Mouse (Mus musculus): ENCODE results near the gene Tspan5.

Tspan5 gene

DNA sequence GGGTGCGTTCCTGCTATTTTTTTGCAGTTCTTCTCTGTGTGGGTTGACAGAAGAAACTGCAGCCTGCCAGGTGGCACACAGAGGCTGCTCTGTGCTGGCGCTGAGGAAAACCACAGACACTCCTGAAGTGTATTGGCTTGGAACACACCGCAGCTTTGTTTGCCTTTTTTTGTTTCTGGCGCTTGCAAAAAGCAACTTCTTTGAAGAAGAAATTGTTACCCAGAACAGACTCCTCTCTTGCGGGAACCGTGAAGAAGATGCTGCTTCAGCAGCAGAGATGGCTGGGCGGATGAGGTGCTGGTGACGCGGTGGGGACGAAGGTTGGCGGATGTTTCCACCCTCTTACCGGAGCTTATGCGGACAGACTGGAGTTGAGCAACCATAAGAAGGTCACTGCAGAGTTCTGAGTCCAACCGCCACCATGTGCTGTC lies 135.0 kb downstream of the Tspan5 start:
- DNase-seq (ENCODE audit: low read depth, low spot score) = peak; percentile 81

DNA sequence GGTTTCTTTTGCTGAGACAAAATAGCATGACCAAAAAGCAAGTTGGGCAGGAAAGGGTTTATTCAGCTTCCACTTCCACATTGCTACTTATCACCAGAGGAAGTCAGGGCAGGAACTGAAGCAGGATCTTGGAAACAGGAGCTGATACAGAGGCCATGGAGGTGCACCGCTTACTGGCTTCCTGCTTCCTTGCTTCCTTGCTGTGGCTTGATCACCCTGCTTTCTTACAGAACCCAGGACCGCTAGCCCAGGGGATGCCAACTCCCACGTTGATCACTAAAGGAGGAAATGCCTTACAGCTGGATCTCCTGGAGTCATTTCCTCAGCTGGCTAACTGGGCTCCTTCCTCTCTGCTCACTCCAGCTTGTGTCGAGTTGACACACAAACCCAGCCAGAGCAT lies 135.7 kb downstream of the Tspan5 start:
- no peak for DNase-seq (ENCODE audit: low read depth, low spot score)

DNA sequence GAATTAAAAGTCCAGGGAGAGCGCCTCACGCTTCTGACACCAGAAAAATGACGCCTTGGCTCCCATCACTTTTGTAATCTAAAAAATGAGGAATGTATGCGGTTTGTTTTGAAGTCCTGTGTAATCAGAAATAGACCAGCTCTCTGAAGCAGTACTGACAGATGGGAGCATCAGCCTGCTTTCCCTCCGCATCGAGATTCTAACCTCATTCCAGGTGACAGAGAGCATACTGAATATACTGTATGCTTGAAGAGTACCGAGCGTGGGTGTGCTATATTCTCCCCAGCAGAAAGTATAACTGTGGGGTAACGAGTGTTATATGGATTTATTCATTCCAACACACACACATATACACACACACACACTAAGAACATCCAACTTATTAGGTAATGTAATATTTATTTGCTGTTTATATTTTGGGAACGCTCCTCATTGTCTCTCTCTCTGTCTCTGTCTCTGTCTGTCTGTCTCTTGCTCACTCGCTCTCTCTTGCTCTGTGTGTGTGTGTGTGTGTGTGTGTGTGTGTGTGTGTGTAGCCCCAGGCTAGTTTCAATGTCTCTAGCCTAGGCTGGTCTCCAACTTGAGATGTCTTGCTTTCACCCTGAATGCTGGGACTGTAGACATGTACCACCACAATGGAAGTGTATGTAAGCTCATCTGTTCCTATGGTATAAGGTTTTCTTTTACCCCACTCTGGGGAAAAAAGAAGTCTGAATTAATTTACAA lies 139.2 kb downstream of the Tspan5 start:
- DNase-seq (ENCODE audit: low read depth, low spot score) = peak; percentile 67

DNA sequence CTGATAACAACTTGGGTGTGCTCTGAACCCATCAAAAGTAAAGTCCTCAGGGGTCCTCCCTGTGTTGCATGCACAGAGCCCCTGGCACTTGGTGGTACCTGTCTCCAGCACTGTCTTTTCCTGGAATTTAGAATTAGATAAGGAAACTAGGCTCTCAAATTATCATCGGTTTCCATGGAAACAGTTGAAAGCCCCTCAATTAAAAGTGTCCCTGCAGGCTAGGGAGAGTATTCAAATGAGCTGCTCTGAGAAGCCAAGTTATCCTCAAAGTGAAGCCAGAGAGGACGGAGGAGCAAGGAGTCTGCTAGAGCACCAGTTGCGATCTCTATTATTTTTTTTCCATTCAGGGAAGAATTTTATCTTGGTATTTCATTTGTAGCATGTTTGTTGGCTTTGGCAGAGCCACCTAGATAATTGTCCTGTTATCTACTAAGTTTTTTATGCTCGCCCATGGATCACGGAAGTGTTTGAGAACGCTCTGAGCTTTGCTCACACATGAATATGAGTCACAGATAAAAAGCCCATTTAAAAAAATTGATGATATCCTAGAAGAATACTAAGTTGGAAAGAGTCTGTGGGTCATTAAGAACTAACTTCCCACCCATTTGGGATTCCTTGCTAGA lies 139.8 kb downstream of the Tspan5 start:
- DNase-seq (ENCODE audit: low read depth, low spot score) = no peak

DNA sequence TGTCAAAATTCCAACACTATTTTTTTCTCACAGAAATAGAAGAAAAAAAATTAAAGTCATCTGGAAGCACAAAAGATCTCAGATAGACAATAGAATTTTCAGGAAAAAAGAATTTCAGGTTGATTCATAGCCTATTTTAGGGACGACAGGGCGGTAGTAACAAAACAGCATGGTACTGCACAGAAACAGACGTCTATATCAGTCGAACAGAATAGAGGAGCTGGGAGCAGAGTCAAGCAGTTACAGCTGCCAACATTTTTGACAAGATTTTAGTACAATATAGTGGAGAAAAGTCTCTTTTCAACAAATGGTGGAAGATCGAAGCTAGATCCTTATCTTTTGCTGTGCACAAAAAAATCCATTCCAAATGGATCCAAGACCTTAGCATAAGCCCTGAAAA lies 144.1 kb downstream of the Tspan5 start:
- DNase-seq (ENCODE audit: low read depth, low spot score) = peak; percentile 60

DNA sequence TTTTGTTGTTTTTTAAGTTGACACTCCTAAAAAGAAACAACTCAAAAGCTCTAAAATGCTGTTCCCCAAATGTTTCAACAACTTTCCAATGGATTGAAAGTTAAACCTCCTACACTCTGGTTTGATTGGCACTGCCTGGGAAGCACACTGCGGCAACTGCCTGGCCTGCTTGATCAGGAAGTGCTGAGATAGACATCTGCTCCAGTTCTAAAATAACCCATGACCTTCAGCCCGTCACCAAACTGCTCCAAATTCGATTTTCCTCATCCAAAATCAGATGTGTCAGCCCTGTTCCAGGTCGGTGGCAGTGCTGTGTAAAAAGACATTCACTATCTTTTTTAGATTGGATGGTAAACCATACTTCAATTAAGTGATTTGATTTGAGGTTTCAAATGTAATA lies 147.2 kb downstream of the Tspan5 start:
- DNase-seq (ENCODE audit: low read depth, low spot score) = peak; percentile 84

DNA sequence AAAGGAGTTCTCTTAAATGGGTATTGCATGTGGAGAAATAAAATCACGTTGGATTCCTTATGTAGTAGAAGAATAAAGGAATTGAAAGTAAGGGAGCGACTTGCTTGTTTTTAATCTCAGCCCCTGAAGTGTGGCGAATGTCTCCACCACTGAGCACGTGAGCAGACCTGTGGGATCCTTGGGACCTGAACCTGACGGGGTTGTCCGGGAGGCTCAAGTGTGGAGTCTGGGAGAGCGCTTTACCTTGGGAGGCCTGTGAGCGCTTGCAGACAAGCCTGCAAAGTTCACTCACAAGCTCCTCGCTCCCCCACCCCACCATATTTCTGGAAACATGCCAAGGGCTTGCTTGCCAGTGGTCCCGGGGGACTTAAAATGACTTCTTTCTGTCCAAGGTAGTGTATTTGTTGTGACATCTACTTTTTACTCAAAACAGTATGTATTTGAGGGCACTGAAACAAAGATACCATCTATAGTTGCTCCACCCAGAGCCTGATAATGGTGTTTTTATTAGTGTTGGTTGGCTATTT lies 147.8 kb downstream of the Tspan5 start:
- no peak for DNase-seq (ENCODE audit: low read depth, low spot score)

DNA sequence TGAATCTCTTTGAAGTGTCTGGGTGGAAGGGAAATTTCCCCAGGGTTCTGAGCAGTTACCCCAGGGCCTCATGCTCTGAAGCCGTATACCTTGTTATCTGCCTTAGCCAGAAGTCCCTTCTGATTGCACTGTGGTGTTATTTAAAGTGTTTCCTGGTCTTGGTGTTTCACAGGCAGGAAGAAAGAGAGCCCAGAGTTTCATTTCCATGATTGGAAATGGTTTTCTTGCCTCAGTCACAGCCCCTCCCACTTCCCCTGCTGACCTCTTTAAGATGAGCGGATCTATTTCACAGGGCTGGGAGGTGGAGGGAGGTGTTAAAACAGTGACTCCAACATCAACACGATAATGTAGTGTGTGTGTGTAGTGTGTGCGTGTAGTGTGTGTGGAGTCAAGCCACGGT lies 151.5 kb downstream of the Tspan5 start:
- DNase-seq (ENCODE audit: low read depth, low spot score) = no peak

DNA sequence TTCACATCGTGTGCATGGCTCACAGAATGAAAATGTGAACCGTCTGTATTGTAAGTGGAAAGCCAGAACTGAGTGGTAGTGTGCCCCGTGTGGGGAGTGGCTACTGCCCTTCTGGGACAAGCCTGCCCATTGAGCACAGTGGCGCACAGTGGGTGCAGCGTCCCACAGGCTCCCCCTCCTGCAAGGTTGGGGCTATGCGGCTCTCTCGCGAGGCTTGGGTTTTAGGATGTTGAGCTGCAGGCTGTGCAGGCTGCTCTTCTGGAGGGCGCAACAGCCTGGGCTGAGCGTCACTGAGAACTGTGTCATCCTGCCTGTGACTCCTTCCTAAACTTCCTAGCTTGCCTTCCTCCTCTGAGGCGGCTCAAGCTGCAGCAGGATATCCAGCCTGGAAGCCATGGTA lies 155.5 kb downstream of the Tspan5 start:
- peak; percentile 65 for DNase-seq (ENCODE audit: low read depth, low spot score)

DNA sequence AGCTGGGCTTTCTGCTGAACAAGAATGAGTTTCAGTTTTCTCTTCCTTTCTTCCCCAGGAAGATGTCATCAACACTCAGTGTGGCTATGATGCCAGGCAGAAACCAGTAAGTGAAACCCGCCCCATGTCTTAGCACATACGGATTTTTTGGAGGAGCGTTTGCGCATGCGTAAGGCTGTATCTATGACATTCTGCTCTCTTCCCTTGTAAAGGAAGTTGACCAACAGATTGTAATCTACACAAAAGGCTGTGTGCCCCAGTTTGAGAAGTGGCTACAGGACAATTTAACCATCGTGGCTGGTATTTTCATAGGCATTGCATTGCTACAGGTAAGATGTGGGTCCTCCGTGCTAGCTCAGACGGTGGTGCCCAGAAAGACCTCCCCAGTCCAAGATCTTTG lies 156.1 kb downstream of the Tspan5 start:
- no peak for DNase-seq (ENCODE audit: low read depth, low spot score)

DNA sequence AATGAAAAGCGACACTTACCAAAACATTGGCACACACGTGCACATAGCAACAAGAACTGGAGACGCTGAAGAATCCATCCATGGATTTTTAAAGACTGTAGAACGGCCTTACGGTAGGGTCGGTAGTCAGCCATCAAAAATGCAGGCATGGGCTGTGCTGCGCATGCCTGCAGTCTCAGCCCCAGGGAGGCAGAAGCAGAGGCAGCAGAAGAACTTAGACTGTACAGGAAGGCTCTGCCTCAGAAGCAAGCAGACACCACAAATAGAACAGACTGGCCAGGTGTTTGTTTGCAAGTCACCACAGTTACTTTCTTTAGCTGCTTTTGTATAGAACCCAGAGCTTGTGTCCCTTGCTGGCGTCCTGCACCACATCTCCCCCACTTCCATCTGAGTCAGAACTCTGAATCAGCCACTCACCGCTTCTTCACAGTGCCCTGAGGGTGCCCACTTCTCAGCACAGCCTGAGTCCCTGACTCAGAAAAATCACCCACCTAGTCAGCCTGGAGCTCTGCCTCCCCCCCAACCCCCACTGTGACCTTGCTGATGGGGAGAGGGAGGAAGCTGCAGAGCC lies 158.7 kb downstream of the Tspan5 start:
- peak; percentile 92 for DNase-seq (ENCODE audit: low read depth, low spot score)

DNA sequence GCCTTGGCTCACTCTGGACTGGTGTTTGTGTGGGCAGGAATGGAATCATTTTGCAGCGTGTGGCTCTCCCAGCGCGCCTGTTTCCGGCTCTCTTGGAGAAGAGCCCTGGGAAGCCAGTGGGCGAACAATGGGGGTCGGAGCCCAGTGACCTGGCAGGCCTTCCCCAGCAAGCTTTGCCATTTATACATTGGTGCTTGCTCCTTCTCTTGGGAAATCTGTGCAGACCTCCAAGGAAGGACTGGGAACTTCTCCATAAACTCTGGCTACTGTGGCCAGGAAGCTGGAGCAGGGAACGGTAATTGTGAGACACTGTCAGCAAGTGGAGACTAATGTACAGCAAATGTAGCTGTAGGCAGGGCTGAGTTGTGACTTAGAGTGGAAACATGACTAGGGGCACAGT lies 163.7 kb downstream of the Tspan5 start:
- DNase-seq (ENCODE audit: low read depth, low spot score) = no peak

DNA sequence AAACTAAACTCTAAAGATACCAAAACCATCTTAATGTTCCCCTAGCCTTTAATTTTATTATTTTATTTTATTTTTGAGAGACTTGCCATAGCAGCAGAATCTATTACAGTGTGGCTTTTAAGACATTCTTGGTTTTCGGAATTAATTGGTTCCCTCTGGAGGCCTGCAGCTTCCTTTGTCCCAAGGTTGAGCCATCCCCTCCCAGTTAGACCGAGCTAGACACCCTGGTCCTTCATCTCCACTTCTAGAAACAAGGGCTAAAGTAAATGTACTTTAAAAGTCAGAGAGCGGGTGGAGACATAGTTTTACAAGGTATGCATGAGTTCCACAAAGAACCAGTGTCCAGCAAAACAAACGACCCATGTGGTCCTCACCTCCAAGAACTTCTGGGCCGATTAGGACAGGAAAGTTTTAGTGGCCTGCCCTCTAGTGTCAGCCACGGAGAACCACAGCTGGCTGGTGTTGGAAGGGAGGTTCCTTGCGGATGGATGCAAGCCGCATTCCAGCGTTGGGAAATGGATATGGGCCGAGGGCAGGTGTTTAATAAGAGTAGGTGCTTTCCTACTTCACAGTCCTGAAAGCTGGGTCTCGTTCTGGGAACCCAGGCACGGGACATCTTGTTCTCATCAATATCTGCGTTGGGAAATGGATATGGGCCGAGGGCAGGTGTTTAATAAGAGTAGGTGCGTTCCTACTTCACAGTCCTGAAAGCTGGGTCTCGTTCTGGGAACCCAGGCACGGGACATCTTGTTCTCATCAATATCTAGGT lies 164.3 kb downstream of the Tspan5 start:
- DNase-seq (ENCODE audit: low read depth, low spot score) = peak; percentile 90

DNA sequence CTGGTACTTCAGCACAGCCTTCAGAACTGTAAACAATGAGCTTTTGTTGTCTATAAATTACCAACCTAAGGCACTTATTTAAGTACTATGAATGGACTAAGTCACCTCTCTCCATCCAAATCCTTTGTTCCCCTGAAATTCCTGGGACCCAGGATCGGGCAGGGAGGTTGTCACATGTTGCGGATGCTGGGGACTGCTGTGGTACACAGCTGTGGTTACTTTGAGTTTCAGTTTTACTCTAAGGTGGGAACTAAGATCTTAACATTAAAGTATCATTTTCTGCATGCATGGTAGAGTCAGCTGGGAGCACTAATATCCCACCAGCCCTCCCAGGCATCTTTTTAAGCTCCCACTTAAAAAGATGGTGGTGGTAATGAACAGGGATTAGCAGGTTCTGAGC lies 167.3 kb downstream of the Tspan5 start:
- DNase-seq (ENCODE audit: low read depth, low spot score) = no peak

DNA sequence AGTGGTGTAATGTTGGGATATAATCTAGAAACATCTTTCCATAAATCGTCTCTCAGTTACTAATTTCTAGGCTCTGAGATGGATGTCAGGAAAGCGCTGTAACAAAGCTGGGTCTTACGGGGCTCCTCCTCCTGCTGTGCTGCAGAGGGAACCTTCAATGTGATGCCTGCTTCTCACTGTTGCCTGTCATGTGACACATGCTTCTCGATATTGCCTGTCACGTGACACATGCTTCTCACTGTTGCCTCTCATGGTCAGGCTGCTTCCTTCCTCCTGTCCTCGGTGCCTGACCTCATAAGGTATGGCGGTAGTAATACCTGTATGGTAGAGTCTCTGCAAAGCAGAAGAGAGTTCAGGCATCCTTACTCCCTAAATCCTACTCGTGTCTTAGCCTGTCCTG lies 170.5 kb downstream of the Tspan5 start:
- no peak for DNase-seq (ENCODE audit: low read depth, low spot score)

DNA sequence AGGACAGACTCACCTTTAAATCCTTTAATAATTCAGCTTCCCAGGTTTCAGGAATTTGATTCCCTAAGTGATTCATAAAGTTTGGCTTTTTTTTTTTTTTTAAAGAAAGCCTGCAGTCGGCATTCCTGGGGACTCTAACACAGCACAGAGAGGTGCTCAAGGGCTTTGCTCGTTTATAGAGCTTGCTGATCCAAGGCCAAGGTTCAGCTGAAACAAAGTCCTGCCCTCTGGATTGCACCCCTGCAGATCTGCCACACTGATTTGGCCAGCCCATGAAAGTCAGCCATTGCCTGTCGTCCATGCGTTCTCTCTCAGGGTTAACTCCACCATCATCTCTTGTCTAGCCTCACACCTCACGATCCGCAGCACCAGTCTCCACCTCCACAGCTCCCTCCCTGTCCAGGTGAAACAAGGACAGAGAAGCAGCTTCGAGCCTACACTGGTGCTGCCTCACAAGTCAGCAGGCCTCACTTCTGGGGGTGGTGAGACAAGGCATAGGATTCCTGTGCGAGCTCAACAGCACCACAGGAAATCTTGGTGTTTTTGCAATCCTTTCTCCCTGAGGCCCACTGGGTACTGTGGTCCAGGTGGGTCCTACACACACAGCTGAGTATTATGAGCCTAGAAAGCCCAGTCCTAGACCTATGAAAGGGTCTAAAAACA lies 172.8 kb downstream of the Tspan5 start:
- peak; percentile 64 for DNase-seq (ENCODE audit: low read depth, low spot score)

DNA sequence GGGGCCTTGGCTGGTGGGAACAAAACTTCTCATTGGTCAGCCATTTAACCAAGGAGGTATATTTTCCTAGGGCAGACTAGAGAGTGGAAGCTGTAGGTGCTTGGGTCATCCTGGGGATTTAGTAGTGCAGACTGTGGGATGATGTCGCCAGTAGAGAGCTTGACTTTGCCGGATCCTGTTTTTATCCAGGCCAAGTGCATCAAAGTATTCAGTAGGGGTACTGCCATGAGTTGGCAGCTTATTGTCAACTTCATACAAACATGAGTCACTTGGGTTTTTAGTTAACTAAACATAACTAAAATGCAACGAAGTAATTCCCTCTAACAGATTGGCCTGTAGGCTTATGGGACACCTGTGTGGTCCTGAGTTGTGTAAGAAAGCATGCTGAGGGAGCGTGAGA lies 174.6 kb downstream of the Tspan5 start:
- DNase-seq (ENCODE audit: low read depth, low spot score) = no peak

DNA sequence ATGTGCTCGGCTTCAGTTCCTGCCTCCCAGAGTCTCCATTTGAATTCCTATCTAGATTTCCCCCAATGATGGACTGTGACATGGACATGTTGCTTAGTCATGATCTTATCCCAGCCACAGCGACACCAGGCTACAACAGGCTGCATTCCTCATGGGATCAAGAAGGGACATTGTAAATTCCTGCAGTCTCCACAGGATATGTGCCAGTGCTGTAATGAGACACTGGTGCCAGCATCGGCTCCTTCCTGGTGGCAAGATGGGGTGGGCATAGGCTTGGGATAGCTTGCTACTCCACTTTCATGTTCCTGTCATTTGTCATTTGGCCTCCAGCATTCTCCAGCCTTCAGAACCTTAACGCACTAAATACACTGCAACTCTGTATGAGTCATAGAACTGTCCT lies 175.0 kb downstream of the Tspan5 start:
- no peak for DNase-seq (ENCODE audit: low read depth, low spot score)

DNA sequence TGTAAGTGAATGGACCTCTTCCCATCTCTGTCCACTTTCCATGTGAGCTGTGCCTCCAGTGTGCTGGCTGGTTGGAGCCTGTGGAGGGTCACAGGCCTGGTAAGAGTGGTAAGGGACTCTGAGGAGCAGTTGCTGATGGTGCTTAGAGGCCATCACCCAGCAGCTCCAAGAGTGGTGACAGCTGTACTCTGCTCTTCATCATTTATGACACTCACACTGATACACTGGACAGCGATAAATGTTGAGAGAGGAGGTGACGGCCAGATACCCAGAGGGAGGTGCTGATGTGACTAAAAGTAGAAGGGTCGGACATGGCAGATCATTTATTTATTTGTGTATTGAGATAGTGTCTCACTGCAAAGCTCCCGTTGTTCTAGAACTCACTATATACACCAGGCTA lies 176.2 kb downstream of the Tspan5 start:
- DNase-seq (ENCODE audit: low read depth, low spot score) = no peak

DNA sequence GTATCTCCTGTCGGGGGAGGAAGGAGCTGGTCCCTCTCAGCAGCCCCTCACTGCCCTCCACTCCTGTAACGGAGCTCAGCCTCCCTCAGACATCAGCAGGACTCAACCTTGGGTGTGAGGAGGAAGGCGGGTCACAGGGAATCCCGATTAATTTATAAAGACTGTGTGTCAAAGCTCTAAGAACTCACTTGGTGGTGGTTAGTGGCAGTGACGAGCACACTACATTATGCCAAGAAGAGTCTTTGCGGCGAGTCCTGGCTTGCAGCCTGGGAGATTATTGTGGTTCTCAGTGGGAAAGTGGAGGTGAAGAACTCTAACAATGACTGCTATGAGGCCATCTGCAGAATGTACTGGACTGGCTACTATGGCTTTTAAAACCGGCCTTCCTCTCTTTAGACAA lies 184.2 kb downstream of the Tspan5 start:
- DNase-seq (ENCODE audit: low read depth, low spot score) = no peak

DNA sequence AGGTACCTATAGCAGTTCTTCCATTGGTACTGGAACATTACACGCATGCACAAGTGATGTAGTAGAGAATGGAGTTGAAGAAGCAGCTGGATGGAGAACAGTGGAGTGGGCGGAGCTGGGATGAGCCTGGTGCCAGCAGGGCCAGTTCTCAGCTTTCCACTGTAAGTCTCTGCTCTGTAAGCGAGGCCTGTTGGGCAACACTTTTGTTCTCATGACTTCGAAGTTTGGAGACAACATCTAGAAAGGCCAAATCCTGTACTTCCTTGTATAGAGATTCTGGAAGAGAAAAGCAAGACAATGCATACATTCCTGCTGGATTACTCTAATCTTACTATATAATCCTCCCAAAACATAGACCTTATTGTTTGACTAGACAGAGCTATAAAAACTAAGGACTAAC lies 185.4 kb downstream of the Tspan5 start:
- DNase-seq (ENCODE audit: low read depth, low spot score) = no peak

DNA sequence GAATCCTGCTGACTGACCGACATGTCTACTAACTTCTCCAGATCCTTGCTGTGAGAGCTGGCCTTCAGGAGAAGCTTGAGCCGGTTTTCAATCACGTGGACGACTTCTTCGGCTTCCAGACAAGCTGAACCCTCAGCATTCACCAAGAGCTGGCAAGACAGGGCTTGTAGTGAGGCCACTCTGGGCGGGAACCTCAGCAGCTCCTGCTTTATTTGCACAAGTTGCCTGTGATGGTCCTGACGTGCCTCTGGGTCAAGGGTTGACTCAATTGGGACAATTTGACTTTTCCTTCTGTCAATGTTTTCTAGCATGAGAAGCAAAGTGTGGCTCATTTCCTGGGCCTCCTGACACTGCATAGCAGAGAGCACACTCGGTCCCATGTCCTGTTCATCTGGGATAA lies 194.8 kb downstream of the Tspan5 start:
- no peak for DNase-seq (ENCODE audit: low read depth, low spot score)

All from brain, adult 2 months (tissue).